Mouse (Mus musculus) testis, adult 2 months (tissue): ENCODE measurements around the gene Gm5868.

Experiments used
- CTCF ChIP-seq: fragments of 200-500 bp; IDR thresholded peaks from 2 replicates; pipeline ENCODE4 v1.5.1; 2012; ENCODE audit warnings: low read depth, mild to moderate bottlenecking, inconsistent platforms, low read length, moderate library complexity; ENCODE audit not compliant: control insufficient read depth, insufficient read depth, insufficient replicate concordance
- POLR2A ChIP-seq: fragments of 200-500 bp; IDR thresholded peaks from 2 replicates; pipeline ENCODE4 v1.6.1; 2012; ENCODE audit warnings: low read depth, mild to moderate bottlenecking, inconsistent platforms, low read length, moderate library complexity; ENCODE audit not compliant: control insufficient read depth

- TF ChIP-seq POLR2A = no peak
- no peak for TF ChIP-seq CTCF
These were observed 36.1 kb downstream of the Gm5868 start for GRCm38 (mm10) chr5:72551209-72551608.
